Mouse (Mus musculus): ENCODE results near the gene 1700092M07Rik.
A peak's percentile ranks its signal among the peaks of the same experiment; 100 is the strongest.

Gene 1700092M07Rik

GRCm38 (mm10) chr19:8742176-8742575 is 1.7 kb downstream of the 1700092M07Rik start:
- DNase-seq (ENCODE audit: low read depth, low spot score) = no peak

- DNase-seq (ENCODE audit: low read depth, low spot score) = no peak
Observed at GRCm38 (mm10) chr19:8745382-8745781, 4.9 kb downstream of the 1700092M07Rik start.

- peak; percentile 61 for DNase-seq (ENCODE audit: low read depth, low spot score)
Observed at GRCm38 (mm10) chr19:8747368-8747767, 6.8 kb downstream of the 1700092M07Rik start.

DNA sequence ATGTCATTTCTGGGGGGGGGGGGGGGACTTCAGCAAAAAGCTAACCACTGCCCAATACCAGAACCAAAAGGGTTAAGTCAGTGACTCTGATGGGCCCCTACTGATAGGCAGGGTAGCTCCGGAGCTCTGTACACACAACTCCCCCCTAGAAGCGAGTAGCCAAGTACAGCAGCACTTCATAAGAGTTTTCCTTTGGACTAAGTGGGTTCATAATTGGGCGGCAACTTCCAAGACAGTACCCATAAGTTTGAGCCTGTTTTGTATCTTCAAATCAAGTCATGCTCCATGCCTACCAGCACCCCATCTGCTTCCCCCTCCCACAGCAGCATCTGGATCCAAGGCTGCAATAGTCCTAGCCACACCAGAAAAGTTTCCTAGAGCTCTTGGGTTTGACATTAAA is 15.1 kb downstream of the 1700092M07Rik start:
- no peak for DNase-seq (ENCODE audit: low read depth, low spot score)

DNA sequence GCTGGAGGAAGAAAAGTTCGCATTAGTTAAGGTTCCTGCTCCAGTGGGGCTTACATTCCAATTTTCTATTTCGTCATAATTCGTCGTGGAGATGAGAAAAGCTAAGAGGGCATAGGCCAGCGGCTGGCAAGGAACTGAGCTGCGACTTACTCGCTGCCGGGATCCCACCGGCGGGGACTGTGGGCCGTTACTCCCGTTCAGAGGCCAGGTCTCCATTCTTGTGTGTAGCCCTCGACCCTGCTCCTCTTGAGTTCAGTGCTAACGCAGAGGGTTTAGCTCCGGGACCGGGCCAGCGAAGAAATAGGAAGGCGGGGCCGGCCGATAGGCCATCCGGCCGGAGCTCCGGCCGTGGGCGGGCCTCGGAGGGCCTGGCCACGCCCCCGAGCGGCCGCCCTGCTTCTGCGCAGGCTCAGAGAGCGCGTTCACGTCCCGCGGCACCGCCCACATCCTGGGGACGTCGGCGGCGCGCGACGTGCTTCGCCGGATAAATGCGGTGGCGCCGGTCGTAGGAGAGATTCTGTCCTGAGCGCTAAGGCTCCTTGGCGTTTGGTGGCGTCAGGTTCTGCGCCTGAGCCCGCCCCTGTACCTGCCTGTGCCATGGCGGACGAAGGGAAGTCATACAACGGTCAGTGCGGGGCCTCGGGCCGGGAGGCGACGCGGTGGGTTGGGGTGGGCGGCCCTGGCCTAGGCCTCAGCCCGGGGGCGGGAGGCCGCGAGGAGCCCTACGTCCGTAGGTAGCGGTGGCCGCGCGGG is 16.3 kb downstream of the 1700092M07Rik start, which contains the start of gene Nxf1:
Gene Nxf1, plus strand, starts transcription at position 439 of the 753 bp plus-strand sequence.
- peak; percentile 94 for DNase-seq (ENCODE audit: low read depth, low spot score)

- DNase-seq (ENCODE audit: low read depth, low spot score) = no peak
Observed at GRCm38 (mm10) chr19:8757471-8757998, 17.0 kb downstream of the 1700092M07Rik start.

- DNase-seq (ENCODE audit: low read depth, low spot score) = no peak
Observed at GRCm38 (mm10) chr19:8758899-8759298, 18.4 kb downstream of the 1700092M07Rik start.

- DNase-seq (ENCODE audit: low read depth, low spot score) = no peak
Observed at GRCm38 (mm10) chr19:8760757-8761156, 20.2 kb downstream of the 1700092M07Rik start.

DNA sequence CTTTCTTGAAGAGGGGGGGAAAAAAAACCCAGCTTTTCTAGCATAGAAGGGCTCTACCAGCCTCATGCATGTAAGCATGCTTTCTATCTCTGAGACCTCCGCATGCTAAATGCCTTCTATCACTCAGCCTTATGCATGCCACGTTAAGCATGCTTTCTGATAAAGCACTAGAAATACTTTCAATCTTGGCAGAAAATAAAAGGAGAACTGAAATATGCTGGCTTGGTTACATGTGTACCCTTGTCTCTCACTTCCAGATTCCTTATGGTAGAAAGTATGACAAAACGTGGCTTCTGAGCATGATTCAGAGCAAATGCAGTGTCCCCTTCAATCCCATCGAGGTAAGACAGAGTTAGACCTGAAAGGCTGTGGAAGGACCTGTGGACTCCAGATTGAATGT is 22.8 kb downstream of the 1700092M07Rik start:
- no peak for DNase-seq (ENCODE audit: low read depth, low spot score)

DNA sequence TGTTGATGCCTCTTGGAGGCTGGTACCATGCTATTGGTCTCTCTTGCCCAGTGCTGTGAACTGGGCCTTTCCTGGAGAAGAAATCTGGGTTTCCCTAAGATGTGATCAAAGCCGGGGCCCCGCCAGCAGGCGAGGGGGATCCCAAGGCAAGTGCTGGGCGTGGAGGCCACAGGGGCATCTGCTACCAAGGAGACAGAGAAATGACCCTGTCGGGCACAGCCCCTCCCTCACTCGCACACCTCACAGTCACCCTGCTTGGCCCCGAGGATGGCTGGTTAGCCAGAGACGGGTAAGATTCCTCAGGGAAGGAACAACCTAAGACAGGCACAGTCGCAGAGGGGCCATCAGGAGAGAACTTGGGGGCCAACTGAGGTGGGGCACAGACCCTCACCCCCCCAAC is 25.0 kb downstream of the 1700092M07Rik start:
- DNase-seq (ENCODE audit: low read depth, low spot score) = no peak

DNA sequence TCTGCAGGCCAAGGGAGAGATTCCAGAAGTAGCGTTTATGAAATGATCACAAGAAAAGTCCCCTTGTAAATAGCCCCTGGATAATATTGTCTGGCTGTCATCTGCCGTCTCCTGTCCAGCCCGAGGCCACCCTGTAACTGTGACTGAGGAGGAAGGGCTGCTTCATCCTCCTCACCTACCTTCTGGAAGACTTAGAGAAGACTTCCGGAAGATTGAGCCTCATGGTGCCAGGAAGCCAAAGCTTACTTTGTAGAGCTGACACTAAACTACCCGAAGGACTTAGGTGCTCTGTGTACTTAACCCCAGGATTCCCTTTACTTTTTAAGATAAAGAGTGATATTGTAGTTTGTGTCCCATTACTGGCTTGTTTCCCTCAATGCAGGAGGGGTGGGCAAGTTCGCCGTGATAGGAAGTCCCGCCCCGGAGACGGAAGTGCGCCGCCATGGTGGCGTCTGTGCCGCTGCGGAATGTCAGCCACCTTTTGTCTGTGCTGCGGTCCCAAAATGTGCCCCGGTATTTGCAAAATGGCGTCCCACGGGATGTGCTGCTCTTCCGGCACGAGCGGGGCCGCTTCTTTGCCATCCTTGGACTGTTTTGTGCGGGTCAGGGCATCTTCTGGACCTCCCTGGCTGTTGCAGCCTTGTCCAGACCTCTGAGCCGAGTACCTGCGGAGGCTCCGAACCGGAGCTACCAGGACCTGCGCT is 30.2 kb downstream of the 1700092M07Rik start, which contains the start of gene Tmem223:
Gene Tmem223, plus strand, starts transcription at position 430 of the 704 bp plus-strand sequence.
- DNase-seq (ENCODE audit: low read depth, low spot score) = peak; percentile 77

GRCm38 (mm10) chr19:8772996-8773395 is 32.5 kb downstream of the 1700092M07Rik start:
- no peak for DNase-seq (ENCODE audit: low read depth, low spot score)

GRCm38 (mm10) chr19:8773409-8773808 is 32.9 kb downstream of the 1700092M07Rik start:
- DNase-seq (ENCODE audit: low read depth, low spot score) = no peak

- DNase-seq (ENCODE audit: low read depth, low spot score) = peak; percentile 93
Observed at GRCm38 (mm10) chr19:8774086-8774835, 33.7 kb downstream of the 1700092M07Rik start, which contains the start of gene Tmem179b. Gene Tmem179b (minus strand): TSS chr19:8774467.

GRCm38 (mm10) chr19:8774951-8775421 is 34.5 kb downstream of the 1700092M07Rik start:
- DNase-seq (ENCODE audit: low read depth, low spot score) = no peak

DNA sequence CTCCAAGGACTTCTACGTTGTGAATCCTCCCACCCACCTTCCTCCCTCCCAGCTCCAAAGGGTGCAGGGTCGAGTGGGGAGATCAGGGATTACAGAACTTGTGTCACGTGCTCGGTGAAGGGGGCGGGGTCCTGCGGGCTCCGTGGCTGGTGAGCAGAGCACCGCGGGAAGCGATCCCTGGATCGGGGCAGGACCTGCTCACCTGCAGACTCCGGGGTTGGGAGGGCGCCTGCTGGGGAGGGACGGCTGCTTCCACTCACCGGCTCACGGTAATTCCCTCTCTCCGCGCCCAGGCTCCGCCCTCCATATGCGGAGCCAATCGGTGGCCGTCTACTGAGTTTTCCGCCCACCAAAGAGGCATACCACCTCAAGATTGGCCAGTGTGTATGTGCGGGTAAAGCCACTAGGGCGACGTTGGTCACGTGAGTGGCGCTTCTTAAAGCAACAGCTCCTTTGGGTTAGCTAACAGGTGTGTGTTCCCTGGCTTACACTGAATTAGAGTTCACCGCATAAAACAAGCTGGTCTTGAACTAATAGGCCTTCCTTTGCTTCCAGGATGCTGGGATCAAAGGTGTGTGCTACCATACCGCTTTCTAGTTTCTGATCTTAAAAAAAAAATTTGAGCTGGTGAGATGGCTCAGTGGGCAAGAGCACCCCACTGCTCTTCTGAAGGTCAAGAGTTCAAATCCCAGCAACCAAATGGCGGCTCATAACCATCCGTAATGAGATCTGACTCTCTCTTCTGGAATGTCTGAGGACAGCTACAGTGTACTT is 45.7 kb downstream of the 1700092M07Rik start, which contains the start of gene Taf6l:
Gene Taf6l, minus strand, starts transcription at position 410 of the 774 bp plus-strand sequence.
- peak; percentile 99 for DNase-seq (ENCODE audit: low read depth, low spot score)

DNA sequence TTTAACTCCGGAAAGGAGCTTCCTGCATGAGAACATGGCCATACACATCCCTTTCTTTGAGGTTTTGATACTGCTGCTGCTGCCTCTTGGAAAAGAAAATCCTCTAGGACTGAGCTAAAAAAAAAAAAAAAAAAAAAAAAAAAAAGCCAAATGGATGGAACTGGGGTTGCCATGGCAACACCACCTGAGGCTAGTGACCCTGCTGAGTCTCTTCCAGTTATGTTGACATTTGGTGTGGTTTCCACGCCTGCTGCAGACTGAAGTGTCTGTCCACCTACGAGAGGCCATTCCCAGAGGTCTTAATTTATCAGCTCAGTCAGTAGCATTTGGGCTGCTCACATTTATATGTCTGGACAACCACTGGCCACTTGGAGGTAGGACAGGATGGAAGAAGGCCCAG is 48.0 kb downstream of the 1700092M07Rik start:
- DNase-seq (ENCODE audit: low read depth, low spot score) = peak; percentile 38

GRCm38 (mm10) chr19:8789171-8789570 is 48.7 kb downstream of the 1700092M07Rik start:
- DNase-seq (ENCODE audit: low read depth, low spot score) = no peak

DNA sequence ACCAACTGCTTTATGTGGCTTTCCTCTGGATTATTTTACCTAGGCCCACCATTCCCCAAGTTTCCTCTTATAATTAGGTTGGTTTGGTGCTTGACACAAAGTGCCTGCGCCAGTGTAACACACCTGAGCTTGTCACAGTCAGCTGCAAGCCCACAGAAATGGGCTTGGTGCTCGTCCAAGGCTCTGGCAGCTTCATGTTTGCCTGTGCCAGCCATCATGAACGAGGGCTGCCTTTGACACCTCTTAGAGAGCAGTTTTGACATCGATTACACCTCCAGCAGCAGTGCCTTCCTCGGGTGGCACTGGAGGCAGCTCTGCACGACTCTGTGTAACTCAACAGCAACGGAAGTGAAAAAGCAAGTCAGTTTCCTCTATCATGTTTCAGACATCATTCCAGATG is 49.7 kb downstream of the 1700092M07Rik start:
- no peak for DNase-seq (ENCODE audit: low read depth, low spot score)

Measured in ES-CJ7 (cell line).